Mouse (Mus musculus): ENCODE measurements around the gene Chid1.
A peak's percentile ranks its signal among the peaks of the same experiment; 100 is the strongest.

Chid1 gene

GRCm38 (mm10) chr7:141475805-141476158 is 63.9 kb downstream of the Chid1 start:
- no peak for DNase-seq (ENCODE audit: low spot score)

GRCm38 (mm10) chr7:141475011-141475804 is 64.4 kb downstream of the Chid1 start, which contains the start of the genes Polr2l and Tspan4:
Gene Polr2l, minus strand, starts transcription at chr7:141475132.
Gene Tspan4, plus strand, starts transcription at chr7:141475240.
- peak; percentile 85 for DNase-seq (ENCODE audit: low spot score)

- no peak for DNase-seq (ENCODE audit: low spot score)
These were observed 65.5 kb downstream of the Chid1 start for GRCm38 (mm10) chr7:141474160-141474559.

- DNase-seq (ENCODE audit: low spot score): no peak
These were observed 66.9 kb downstream of the Chid1 start for GRCm38 (mm10) chr7:141472763-141473162.

- DNase-seq (ENCODE audit: low spot score): no peak
These were observed 67.4 kb downstream of the Chid1 start for GRCm38 (mm10) chr7:141472226-141472625.

- DNase-seq (ENCODE audit: low spot score): no peak
These were observed 68.4 kb downstream of the Chid1 start for GRCm38 (mm10) chr7:141471236-141471635.

- DNase-seq (ENCODE audit: low spot score): no peak
These were observed 69.1 kb downstream of the Chid1 start for GRCm38 (mm10) chr7:141470637-141470944.

GRCm38 (mm10) chr7:141469901-141470636 is 69.6 kb downstream of the Chid1 start:
- no peak for DNase-seq (ENCODE audit: low spot score)

- no peak for DNase-seq (ENCODE audit: low spot score)
These were observed 70.3 kb downstream of the Chid1 start for GRCm38 (mm10) chr7:141469352-141469751.

GRCm38 (mm10) chr7:141468522-141469211 is 71.0 kb downstream of the Chid1 start:
- no peak for DNase-seq (ENCODE audit: low spot score)

GRCm38 (mm10) chr7:141468164-141468521 is 71.5 kb downstream of the Chid1 start:
- no peak for DNase-seq (ENCODE audit: low spot score)

- peak; percentile 72 for DNase-seq (ENCODE audit: low spot score)
These were observed 72.2 kb downstream of the Chid1 start, which contains the start of gene Cd151 for GRCm38 (mm10) chr7:141467230-141468030. Gene Cd151, plus strand, starts transcription at chr7:141467392.

GRCm38 (mm10) chr7:141466607-141467148 is 73.0 kb downstream of the Chid1 start:
- no peak for DNase-seq (ENCODE audit: low spot score)

GRCm38 (mm10) chr7:141466045-141466394 is 73.6 kb downstream of the Chid1 start:
- no peak for DNase-seq (ENCODE audit: low spot score)

GRCm38 (mm10) chr7:141465388-141466044 is 74.1 kb downstream of the Chid1 start:
- no peak for DNase-seq (ENCODE audit: low spot score)

GRCm38 (mm10) chr7:141464603-141465201 is 75.0 kb downstream of the Chid1 start:
- no peak for DNase-seq (ENCODE audit: low spot score)

GRCm38 (mm10) chr7:141463824-141464602 is 75.6 kb downstream of the Chid1 start:
- DNase-seq (ENCODE audit: low spot score): no peak

- no peak for DNase-seq (ENCODE audit: low spot score)
These were observed 77.3 kb downstream of the Chid1 start for GRCm38 (mm10) chr7:141462333-141462821.

- no peak for DNase-seq (ENCODE audit: low spot score)
These were observed 77.9 kb downstream of the Chid1 start for GRCm38 (mm10) chr7:141461521-141462332.
